Mouse (Mus musculus): ENCODE results near the gene Capn2. TPM values are rescaled to one million over a fixed set of nuclear protein-coding genes. Genes with fewer than 3 reads are reported as not detected.

Capn2 gene
- total RNA-seq (2023) = 10 to 100 TPM; 53.2 to 83.6 TPM

GRCm38 (mm10) chr1:182516758-182517676 is at the start of gene Capn2:
Gene Capn2, minus strand, starts transcription at chr1:182517608.

DNA sequence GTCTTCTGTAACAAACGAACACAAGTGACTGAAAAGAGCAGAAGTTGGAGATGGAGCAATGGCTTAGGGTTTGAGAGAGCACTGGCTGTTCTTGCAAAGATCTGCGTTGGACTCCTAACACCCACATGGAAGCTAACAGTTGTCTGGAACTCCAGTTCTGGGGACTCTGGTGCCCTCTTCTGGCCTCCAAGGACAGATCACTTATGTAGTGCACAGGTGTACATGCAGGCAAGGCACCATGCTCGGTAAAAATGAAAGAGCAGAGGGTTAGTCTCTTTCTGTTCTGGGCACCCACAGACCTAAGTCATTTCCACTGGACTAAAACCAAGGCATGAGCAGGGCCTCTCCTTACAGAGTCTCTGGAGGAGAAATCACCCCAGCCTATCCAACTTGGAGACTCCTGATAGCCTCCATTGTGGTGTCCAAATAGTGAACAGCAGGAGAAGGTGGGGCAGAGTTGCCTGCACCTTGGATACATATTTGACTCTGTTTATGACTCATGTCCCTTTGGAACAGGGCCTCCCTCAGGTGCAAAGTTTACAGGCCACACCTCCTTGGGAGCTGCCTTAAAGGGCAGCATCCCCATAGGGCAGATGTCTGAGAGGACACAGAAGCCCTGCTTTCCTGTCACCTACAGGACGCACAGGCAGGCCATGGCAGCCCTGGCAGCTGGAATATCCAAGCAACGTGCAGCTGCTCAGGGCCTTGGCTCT is 47.2 kb upstream of the Capn2 start, which contains the start of gene Capn8:
Capn8 (plus strand) TSS at position 600 of the 713 bp plus-strand sequence.

Other genes with a start within 250 kb of the Capn2 start
- gene Degs1, start 234.8 kb downstream of the Capn2 start, total RNA-seq (2023) = 100 to 1,000 TPM; 195 to 231 TPM
- 10 to 100 TPM; 32.8 to 33.4 TPM for gene Fbxo28, start 176.0 kb downstream of the Capn2 start, total RNA-seq (2023)
- gene Trp53bp2, start 108.4 kb downstream of the Capn2 start, total RNA-seq (2023) = 10 to 100 TPM; 17.1 to 21.5 TPM
- gene Capn8, start 47.4 kb upstream of the Capn2 start, total RNA-seq (2023) = not detected
- not detected for gene Ccdc185, start 231.6 kb upstream of the Capn2 start, total RNA-seq (2023)
- gene Susd4, start 246.3 kb upstream of the Capn2 start, total RNA-seq (2023) = not detected